Mouse (Mus musculus): Measurements from ENCODE around the gene Kank1.

Gene Kank1

DNA sequence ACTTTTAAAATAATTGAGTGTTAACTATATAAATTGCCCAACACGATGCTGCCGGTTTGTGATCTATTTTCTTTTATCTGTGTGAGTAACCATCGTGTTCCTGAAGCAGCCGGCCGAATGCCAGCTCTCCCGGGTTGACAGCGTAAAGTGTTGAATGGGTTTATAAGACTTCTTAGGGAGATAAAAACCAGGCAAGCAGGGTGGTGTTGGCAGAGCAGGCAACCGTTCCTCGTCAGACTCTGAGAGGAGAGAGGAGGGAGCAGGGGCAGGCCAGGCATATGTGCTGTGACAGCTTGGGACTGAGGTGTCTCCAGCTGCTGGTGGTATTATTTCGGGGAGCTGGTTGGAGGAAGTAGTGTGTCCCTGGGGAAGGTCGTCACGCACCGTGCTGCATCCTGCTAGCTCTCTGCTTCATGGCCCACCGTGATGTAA is 78.7 kb downstream of the Kank1 start:
- DNase-seq, result peak; percentile 39 to 50

DNA sequence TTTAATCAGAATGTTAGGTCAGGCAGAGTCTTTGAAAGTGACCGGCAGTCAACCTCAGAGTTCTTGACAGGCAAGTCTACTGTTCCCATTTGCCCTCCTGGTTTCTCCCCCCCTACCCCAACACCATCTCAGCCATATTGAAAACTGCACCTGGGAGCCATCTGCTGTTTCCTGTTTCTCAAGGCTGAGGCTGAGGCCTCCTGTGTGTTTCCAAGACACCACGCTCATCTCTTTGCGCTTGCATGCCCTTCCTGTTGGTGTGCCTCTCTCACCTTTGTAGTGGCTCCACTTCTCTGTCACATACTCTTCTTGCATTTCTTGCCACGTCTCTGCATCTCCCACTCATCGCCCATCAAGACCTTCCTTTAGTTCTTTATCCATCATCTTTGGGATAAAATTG is 79.2 kb downstream of the Kank1 start:
- DNase-seq, result peak in 1 of 2 experiments; percentile 10

DNA sequence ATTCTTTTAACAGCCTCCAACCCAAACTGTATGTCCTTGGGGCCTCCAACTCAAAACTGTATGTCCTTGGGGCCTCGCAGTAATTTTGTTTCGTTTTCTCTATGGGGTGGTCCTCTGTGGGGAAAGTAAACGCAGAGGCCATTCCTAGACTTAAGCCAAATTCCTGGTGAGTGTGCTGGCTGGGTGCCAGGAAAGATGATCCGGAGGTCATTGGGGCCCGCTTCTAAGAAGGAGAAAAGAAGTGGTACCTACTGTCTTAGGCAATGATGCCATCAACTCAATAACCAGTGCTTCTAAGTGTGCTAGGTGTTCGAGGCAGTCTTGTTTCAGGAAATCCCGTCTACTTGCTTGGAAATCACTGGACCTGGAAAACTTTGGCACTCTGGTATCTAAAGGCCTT is 87.5 kb downstream of the Kank1 start:
- DNase-seq, result no peak

DNA sequence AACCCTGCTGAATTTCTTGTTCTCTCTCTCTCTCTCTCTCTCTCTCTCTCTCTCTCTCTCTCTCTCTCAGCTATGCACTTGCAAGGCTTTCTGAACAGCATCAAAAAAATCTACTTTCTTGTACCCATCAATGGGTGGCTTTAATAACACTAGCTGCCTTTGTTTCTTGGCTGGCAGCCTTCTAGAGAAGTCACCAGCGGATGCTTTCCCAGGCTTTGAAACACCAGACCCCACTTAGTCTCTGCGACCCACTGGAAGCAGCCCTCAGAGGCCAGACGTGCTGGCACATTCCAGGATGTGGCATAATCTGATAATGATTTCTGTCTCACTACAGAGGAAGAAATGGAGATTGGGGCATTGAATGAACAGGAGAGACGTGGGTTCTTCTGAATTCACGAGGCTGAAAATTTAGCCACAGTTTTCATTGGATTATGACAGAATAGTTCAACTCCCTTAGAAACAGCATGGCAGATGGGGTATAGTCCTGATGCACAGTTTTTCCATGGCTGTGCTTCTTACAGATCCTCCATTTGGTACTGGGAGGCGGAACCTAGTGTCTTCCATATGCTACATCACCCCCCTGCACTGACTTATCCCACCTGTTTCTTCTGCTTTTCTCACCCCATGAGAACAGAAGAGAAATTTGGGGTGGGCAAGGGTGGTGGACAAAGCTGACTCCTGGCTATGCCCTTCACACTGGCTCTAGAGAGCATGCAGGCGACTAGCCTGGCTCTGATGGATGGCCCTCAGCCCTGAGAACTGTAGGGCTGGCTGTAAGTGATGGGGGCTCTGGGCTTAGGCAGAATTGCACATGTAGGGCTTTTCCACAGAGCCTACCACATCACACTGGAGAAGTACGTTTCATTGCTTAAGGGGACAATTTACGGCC is 88.6 kb downstream of the Kank1 start:
- no peak for DNase-seq

DNA sequence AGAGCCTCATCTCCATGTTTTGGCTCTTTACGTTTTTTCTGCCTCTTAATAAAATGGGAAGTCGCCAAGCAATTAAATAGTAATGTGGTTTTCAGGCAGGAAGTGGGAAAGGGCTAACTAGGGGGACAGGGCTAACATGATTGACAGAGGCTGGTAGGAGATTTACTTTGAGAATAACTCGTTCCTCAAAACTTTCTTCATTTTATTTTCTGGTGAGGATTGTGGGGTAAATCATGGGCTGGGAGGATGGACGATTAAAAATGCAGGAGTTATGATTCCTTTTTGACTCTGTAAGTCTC is 89.2 kb downstream of the Kank1 start:
- DNase-seq, result no peak

DNA sequence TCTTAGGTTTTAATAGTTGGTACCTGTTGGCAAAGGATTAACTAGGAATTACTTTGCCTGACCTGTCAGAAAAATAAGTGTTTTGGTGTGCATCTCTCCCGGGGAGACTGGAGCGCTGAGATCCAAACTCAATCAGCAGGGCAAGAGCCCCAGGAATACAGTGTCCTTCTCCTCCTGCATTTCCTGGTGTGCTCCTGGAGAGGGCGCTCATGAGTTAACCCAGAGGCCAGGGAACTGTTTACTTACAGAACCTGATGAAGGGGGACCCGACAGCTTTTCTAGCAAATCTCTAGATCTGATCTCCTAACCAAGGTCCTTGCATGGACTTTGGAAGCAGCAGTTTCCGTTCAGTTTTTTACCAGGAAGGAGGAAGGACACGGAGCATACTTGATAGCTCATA is 90.9 kb downstream of the Kank1 start:
- DNase-seq, result no peak

DNA sequence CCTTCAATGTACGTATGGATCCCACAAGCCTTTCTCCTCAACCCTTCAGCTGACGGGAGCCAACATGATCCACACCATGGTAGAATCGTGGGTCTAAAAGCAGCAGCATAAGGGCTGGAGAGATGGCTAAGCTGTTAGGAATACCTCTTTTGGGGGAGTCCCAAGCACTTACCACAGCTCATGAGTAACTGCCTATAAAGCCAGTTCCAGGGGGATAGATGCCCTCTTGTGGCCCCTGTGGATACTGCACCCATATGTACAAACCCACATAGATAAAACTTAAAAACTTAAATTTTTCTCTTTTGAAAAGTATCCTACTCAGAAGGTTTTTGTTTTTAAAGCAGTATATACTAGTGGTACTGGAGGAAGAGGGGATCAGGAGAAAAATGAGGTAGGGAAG is 97.6 kb downstream of the Kank1 start:
- DNase-seq, result peak; percentile 67 to 73

DNA sequence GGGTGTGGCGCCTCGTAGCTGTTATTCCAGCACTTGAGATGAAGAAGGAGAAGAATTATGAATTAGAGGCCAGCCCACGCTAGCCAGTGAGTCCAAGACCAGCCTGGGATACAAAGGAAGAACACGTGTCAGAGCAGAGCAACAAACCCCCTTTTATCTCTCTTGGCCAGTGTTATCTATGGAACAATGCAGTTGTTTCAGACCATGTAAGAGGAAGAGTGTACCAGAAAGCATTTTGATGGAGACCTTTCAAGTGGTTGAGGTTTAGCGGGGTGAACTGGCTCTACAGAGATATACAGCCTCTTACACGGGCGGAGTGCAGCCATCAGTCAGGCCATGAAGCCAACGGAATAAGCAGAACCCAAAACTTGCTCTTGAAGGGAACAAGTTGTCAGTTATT is 100.0 kb downstream of the Kank1 start:
- DNase-seq, result no peak

DNA sequence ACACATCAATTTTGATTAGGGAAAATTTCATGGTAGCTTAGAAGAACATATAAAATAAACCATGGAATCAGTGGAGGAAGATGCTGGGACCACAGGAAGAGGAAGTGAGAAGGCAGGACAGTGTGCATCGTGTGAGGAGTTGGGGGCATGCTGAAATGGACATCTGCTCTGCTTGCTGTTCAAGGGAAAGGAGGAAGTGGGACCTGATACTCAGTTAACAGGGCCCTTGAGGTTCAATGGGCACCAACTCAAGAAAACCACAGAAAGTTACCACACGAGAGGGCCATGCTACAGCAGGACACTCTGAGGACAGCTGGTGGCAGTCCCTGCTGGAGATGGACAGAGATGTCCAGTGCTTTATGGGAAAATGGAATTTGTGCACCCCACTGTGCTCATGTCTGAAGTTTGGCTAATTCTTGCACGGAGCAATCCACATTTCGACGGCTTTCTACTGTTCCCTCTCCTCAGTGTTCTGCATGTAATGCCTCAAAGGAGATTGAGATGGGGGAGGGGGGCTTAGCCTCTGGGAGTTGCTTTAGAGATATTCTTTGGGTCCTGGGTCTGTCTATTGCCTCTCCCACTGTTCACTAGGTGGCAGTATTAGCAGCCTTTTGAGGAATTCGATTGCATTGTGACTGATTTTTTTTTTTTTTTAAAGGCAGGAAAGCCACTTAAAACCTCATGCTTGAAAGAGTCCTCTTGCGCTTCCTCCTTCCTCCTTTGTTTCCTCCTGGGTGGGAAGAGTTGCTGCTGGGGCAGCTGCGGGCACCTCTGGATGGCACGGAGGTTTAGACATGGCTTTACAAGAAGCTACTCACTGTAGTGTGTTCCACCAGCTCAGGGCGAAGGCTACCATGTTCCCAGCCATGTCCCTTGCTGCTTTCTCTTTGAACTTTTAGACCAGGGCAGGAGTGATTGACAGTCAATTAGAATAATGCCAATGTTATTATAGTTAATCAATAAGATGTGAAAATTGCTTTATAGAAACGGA is 104.2 kb downstream of the Kank1 start:
- no peak for DNase-seq

DNA sequence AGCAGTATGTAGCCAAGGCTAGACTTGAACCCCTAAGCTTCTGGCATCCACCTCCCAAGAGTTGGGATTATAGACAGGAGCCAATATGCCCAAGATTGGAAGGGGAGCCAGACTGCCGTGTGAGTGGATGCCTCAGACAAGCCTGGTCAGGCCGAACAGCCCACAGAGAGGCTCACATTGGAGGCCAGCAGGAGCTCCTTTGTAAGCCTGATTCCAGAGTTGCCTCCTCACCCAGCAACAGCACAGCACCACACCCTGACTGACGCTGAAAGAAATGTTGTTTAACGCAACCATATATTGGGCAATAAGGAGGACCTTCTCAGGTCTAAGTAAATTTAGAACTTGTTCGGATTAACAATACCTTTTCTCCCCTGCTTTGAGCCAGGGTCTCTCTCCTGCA is 105.3 kb downstream of the Kank1 start:
- DNase-seq, result no peak

DNA sequence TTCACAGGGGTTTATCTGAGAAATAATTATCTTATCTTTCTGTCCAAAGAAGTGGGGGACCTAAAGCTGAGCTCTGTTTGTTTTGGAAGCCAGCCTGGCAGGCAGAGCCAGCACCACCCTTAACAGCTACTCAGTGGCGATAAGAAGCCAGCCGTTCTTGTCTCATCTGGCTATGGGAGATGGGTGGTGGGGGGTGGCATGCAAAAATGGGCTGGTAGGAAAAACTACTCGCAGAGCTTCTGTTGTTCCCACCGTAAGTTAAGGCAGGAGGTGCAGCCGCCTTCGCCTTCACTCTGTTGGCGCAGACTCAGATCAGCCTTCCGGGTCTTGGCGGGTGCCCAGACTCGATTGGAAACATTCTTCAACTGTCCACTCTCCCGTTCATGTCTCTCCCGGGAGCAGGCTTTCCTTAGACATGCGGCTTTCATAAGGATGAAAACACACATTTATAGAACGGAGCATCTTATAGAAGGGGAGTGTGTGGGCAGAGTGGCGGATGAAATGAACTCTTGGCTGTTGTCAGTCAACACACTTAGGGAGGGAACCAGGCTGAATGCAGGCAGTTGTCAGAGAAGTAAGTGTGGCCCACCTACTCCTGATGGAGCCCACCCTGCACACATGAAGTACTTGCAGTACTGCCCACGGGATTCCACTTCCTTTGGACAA is 107.0 kb downstream of the Kank1 start:
- DNase-seq, result no peak

DNA sequence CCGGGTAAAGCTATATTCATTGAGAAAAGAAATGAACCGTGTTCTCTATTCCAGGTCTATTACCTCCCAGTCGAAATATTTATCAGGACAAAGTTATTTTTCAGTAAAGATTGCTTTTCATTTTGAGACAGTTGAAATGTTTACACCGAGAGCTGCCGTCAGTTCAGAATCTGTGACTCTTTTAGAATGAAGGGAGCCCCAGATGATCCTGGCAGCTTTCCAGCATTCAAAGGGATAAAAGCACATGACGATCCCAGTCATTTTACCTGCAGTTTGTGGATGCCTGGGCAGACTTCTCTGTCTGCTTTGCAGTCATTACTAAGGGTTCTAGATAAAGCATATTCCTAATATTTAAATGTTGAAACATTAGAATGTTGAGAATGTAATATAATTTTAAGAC is 107.6 kb downstream of the Kank1 start:
- DNase-seq, result no peak

DNA sequence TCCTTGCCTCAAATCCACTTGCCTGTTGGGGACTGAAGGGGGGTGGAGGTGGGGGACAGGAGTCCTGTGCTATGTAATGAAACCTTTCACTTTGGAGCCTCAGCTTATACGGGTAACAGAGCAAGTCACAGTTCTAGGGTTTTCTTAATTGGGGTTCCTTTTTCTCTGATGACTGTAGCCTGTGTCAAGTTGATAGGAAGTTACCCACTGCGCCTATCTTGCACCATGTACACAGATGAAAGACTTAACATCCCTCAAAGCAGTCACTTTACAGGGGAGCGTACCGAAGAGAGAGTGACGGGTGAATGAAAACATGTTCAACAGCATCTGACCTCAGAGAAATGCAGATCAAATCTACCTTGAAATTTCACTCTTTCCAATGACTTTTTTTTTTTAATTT is 109.2 kb downstream of the Kank1 start:
- no peak for DNase-seq

DNA sequence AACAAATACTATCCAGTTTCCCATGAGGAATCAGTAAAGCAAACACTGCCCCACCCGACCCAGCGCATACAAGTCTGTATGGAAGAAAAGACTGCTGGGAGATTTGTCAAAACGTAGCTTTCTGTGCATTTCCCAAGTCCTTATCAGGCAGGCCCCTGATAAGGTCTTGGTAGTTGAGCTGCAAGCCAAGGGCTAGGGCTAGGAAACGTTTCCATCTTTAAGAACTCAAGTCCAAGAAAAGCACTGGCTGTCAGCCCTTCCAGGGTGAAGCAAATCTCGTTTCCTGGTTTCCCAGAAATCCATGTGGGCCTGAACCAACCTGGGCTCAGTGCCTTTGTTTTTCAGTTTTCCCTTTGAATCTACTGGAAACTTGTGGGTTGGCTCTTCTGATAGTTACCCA is 110.7 kb downstream of the Kank1 start:
- no peak for DNase-seq

DNA sequence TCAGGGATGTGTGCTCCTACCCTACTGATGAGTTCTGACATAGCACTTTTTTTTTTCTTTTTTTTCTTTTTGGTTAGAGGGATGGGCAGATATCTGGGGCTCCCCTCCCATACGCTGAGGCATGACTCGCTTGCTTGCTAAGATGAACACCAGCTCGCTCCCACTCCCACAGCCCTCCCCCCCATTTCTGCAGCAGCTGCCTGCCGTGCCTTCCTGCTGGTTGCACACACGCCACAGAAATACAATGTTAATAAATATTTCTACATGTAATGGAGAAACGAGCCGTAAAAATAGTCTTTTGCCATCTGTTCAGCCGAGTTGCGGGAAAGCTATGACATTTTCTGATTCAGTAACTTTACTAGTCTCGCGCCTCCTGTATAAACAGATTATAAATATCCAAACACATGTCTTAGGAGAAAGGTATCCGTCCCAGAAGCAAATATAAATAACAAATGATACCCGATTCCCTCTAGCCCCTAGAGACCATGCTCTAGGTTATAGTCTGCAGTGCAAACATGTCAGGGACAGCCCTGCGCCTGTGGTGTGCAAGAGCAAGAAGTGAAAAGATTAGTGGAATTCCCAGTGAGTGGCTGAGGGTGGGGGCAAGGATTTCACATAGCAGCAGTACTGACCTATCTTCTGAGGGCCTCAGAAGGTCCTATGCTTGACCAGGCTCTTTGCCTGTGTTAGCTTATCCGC is 114.6 kb downstream of the Kank1 start:
- no peak for DNase-seq

DNA sequence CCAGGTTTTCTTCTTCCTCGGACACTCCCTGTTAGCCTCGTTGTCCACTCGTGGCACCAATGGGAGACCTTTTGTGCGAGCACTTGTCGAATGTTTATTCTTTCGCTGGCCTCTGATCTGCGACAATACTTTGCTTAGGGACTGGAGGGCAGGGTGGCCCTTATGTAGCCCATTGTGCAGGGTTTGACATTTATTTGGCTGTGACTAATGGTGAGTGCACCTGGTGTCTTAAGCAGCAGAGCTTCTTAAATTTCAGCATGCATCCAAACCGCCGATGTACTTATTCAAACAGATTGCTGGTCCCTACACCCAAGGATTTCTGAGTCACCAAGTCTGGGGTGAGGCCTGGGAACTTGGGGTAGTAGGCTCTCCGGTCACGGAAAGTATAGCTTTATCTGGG is 120.3 kb downstream of the Kank1 start:
- no peak for DNase-seq

DNA sequence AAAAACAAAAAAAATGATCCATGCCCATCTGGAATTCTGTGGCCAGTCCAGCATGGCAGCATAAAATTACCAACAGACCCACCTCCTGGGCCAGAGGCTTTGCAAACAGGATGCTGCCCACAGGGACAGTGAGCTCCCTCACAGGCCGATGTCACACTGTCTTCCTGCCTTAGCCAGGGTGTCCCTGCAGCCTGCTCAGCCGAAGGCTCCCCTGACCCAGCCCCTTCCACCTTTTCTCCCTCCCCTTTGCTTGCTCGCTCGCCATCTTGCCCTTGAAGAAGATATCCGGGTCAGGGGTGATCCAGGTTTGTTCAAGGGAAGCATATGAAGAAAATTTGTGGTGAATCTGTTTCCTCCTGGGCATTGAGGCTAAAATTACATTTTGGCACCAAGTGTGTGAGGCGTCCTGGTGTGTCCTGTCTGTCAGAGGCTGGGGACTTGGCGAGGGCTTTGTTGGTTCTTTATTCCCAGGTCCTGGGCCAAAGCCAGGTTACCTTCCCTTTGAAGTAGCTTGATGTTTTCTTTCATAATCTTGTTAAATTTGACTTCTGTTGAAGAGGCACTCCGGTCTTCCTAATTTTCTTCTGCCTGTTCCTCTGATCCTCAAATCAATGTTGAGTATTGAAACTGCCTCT is 121.8 kb downstream of the Kank1 start:
- DNase-seq, result no peak

DNA sequence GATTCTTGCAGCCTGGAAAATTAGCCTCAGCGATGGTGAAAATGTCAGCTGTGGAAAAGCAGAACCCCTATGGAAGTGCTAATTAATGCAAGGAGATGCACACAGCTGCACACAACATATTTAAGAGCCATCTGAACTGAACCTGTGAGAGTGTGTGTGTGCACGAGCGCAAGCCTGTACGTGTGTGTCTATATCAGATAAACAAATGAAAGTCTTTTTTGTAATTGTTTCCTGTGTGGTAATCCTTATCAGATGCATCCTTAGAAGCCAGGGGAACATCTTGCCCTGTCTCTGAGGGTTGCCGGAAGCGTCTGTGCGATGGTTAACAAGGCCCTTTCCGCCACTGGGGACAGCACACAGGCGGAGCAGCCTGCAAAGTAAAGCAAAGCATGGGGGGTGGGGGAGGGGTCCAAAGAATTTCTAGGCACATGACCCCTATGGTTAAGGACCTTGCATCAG is 123.8 kb downstream of the Kank1 start:
- no peak for DNase-seq

DNA sequence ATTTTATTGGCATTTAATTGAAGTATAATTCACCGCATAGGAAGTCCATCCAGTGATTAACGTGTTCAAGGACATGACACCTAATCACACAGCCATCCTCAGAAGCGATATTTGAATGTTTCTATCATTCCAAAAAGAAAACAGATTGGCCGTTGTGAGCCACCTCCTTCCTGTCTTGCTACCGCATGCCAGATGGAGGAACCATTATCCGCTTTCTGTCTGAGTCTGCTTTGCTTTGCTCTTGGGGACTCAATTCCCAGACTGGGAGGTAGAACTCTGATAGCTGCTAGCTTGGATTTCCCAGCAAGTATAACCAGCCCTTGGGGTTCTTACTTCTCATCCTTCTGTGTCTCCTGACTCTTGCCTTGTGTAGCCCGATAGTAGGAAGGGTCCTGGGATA is 125.2 kb downstream of the Kank1 start:
- no peak for DNase-seq

DNA sequence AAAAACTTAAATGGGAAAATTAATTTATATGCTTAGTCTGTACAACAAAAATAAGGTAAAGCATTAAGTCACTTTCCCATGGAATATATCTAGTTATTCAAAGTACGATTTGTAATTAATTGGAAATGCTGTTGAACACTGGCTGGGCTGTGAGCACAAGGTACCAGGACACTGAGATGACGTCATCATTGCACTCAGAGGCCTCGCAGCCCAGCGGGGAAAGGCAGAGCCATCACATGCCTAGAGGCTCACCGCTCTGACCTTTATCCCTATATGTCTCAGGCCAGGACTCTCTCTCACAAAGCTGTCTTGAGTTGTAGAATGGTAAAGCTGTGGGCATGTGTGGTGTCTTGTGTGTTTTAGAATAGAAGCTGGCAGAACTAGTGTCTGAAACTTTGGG is 128.9 kb downstream of the Kank1 start:
- no peak for DNase-seq

DNA sequence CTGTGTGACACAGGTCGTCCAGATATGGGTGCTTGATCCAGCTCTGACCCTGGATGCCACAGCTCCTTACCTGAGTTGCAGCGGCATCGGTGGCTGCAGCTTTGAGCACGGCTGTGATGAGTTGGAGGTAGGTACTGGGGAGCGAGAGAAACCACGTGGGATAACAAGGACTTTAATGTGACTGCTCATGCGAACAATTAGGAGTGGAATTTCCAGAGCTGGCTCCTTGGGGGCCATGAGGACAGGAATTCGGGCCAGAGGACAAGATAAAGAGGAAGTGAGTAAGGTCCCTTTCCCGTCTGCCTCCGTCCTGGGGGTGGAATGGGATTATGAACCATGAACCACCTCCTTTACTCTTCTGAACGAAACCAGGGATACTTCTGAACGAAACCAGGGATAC is 129.8 kb downstream of the Kank1 start:
- no peak for DNase-seq

DNA sequence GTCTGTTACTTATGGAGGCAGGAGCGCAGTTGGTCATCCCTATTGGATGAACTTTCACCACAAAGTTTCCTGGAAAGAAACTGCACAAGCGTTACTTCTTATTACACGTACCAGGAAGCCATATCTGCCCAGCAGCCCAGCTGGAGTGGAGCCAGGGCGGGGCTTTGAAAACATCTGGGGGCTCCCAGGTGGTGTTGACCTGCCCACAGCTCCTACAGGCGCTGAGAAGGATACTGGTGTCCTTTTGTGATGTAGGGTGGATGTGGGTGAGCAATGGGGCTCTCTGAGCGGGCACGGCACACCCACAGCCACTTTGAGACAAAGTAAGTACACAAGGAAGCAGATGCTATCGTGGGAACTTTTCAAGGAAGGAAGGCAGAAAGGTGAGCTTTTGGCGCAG is 133.7 kb downstream of the Kank1 start:
- DNase-seq, result no peak
